Mouse (Mus musculus): ENCODE results near the gene Olfr266.

Olfr266 gene

GRCm38 (mm10) chr3:106826187-106826586, at the start of gene Olfr266:
Olfr266 (minus strand) TSS chr3:106826287.
- DNase-seq, result no peak

DNA sequence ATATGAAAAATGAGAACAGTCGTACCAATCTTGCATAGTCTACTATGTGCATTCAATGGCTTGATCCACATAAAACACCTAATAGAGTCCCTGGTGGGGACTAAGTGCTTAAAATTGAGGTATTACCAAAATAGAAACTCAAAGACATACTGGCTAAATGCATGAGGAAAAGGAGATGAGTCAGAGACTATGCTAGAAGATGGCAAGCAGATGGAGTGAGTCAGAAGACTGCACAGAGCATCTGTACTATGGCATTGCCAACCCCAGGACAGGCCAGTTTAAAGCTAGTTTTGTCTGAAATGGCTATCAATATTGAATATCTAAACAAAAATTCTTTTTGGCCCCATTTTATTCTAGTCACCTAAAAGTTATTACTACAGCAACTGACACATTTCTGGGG, 49.5 kb upstream of the Olfr266 start:
- no peak for DNase-seq

- no peak for DNase-seq
These were observed 46.8 kb upstream of the Olfr266 start for GRCm38 (mm10) chr3:106872893-106873292.

GRCm38 (mm10) chr3:106832107-106832506, 6.0 kb upstream of the Olfr266 start:
- DNase-seq, result no peak

DNA sequence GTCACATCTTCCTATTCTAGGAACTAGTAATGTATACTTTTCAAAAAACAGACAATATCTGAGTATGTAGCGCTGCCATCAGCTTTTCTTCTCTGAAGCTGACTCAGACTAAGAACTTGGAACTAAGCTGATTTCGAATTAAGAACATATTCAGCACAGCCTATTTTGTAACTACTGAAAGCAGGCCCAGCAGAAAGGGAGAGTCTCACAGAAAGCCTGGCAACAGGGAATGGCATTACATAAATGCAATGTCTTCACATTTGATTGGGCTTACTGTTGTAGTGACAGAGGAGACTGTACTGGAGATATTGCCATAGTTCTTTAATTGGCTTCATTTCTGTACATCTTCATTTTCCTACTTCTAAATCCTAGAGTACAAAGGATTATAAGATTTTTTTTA, 8.4 kb downstream of the Olfr266 start:
- DNase-seq, result no peak

GRCm38 (mm10) chr3:106808972-106809695, 17.0 kb downstream of the Olfr266 start:
- no peak for DNase-seq

DNA sequence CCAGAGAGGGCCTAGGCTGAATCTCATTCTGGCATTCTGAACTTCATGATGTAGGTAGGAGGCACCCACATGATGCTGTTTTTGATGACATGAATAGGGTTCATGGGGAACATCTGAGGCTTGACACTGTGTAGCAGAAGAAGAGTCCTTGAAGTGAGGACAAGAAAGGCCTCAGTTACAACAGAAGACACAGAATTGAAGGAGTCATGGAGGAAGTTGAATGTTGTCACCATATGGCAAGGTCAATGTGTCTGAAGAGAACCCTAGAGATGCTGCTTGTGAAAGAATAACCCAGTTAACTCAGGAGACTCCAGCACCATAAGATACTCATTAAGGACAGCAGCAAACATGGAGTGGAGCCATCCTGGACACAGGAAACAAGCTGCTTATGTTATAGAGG, 28.0 kb downstream of the Olfr266 start:
- no peak for DNase-seq

- DNase-seq, result no peak
These were observed 36.2 kb downstream of the Olfr266 start, which contains the start of gene Cd53 for GRCm38 (mm10) chr3:106789930-106790329. Cd53 (minus strand) TSS chr3:106790149.

DNA sequence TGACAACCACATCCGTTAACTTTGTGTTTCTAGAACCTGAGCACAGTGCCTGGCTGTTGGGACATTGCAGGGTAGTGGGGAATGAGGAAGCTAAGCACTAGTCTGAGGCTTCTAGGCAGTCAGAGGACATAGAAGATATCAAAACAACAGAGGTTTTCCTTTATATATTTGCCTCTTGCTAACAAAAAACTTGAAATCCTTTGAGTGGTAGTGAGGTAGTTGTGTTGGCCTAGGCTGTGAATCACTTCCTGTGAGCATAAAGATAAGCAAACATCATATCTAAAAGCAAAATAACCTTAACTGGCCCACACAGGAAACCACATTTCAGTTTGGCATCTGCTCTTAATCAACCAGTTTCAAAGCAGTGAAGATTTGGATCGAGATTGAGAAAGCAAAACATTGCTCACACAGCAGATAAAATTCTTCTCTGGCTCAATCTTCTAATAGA, 37.6 kb downstream of the Olfr266 start:
- DNase-seq, result no peak

DNA sequence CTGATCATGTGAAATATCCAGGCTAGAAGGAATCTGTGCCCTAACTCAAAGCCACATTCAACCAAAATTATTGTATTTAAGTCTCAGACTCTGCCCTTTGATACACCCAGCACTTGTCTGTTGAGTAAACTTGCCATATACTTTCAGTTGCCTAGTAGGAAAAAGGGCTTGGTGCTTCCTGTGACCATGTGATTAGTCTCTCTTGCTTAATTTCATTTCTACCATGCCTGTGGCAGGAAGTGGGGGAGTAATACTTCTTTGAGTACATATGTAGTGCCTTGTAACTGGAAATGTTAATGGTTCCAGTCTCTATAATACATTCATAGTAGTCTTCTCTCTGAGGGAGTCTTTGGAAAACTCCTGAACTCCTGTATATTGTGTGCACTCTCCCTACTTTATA, 38.1 kb downstream of the Olfr266 start:
- no peak for DNase-seq

- no peak for DNase-seq
These were observed 41.0 kb downstream of the Olfr266 start for GRCm38 (mm10) chr3:106785130-106785529.

- DNase-seq, result no peak
These were observed 54.3 kb downstream of the Olfr266 start for GRCm38 (mm10) chr3:106771834-106772233.

Data from cerebellum, postnatal 14 days (tissue).